Mouse (Mus musculus) sigmoid colon, adult 10 weeks (tissue): ENCODE data around the gene Pum3. TPM values are rescaled to one million over a fixed set of nuclear protein-coding genes. Genes with fewer than 3 reads are reported as not detected.

Experiments used
- polyA plus RNA-seq: library from polyadenylated mRNA; stranded (reverse); fragments of 350-450 nt; fragmentation: Illumina TruSeq; extraction: RNeasy Lipid Tissue Mini Kit (QIAGEN cat#74804); gene quantifications from one replicate; pipeline ENCODE4 v1.2.3, GENCODE M21; 2014; ENCODE audit warnings: low read depth, low replicate concordance

Gene Pum3
- 101 TPM for polyA plus RNA-seq

DNA sequence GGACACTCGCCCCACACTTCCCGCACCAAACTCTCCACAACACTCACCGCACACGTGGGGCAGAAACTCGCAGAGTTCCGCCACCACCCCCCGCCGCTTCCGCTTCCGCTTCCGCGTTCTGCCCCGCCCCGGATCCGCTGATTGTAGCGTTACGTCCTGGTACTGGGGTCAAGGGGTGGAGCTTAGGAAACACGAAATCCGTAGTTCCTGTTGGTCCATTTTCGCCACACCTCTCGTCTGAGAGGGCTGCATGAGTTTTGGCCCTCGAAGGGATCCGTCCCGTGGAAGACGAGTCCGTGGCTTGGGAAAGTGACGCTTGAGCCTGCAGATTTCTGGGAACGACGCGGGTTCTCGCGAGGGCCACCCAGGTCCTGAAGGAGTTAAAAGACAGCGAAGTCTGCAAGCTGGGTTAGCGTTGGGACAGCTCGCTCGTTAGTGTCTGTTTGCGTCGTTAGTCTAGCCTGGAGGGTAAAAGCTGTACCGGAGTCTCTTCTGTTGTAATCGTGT is at the start of gene Pum3:
Gene Pum3, minus strand, starts transcription at position 81 of the 507 bp plus-strand sequence.

Other genes with a start within 250 kb of the Pum3 start
- gene Vldlr, start 213.3 kb downstream of the Pum3 start, polyA plus RNA-seq: 23.3 TPM
- 0.50 TPM for gene Kcnv2, start 107.2 kb downstream of the Pum3 start, polyA plus RNA-seq